Mouse (Mus musculus) ovary, postnatal 36 days (tissue): ENCODE data around the gene Mia2.
"Not testable (repeated sequence)": the region's sequence is repeated elsewhere in the genome, so short reads cannot be mapped to it uniquely, and the experiment has no call there.

Experiments
- DNase-seq: peaks from one replicate; pipeline ENCODE4 v3.0.0; 2022; ENCODE audit warnings: low spot score, mixed read lengths

Gene Mia2

DNA sequence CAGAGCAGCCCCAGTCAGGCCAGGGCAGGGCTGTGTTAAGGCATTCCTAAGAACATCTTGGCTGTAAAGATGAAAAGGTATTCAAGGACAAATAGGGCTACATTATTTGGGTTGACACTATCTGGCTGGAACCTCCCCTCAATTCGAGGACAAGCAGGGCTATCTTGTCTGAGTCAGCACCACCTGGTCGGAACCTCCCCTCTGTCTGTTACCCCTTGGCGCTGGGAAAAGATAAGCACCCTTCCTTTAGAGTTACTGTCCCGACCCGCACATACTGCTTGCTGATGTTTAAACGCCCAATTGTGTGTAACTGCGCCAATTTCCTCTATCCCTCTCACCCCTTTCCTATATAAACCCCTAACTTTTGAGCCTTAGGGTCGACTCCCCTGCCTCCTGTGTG, 145.4 kb downstream of the Mia2 start:
- not testable (repeated sequence) for DNase-seq
